Mouse (Mus musculus) midbrain, embryonic 12.5 days (tissue): Measurements from ENCODE around the gene Kras. TPM values are rescaled to one million over a fixed set of nuclear protein-coding genes. Genes with fewer than 3 reads are reported as not detected.

Experiments used
- ATAC-seq: fragments of 200-750 bp; cut with Nextera tagmentation; 2 replicates; pipeline ENCODE4 v1.8.0; 2017; ENCODE audit warnings: low read depth, moderate TSS enrichment, moderate library complexity; ENCODE audit not compliant: low FRiP score
- H3K27ac ChIP-seq: fragments of 300-500 bp; sonication (generic); replicated peaks from 2 replicates; pipeline ENCODE4 v1.5.1; 2016; ENCODE audit warnings: mild to moderate bottlenecking
- H3K27me3 ChIP-seq: fragments of 300-500 bp; sonication (generic); 2 replicates; pipeline ENCODE4 v1.6.1; 2016; ENCODE audit warnings: mild to moderate bottlenecking
- H3K36me3 ChIP-seq: fragments of 300-500 bp; sonication (generic); 2 replicates; pipeline ENCODE4 v1.6.1; 2016
- H3K4me1 ChIP-seq: fragments of 300-500 bp; sonication (generic); 2 replicates; pipeline ENCODE4 v1.6.1; 2016
- H3K4me2 ChIP-seq: fragments of 300-500 bp; sonication (generic); replicated peaks from 2 replicates; pipeline ENCODE4 v1.6.1; 2016; ENCODE audit warnings: mild to moderate bottlenecking, moderate library complexity
- H3K4me3 ChIP-seq: fragments of 300-500 bp; sonication (generic); 2 replicates; pipeline ENCODE4 v1.5.1; 2016; ENCODE audit warnings: mild to moderate bottlenecking
- H3K9ac ChIP-seq: fragments of 300-500 bp; sonication (generic); replicated peaks from 2 replicates; pipeline ENCODE4 v1.6.1; 2016; ENCODE audit warnings: mild to moderate bottlenecking, moderate library complexity
- H3K9me3 ChIP-seq: fragments of 300-500 bp; sonication (generic); 2 replicates; pipeline ENCODE4 v1.6.1; 2016; ENCODE audit warnings: mild to moderate bottlenecking
- WGBS: fragments of 180-500 bp; shearing (Covaris S2); methylation state at CpG from one replicate; pipeline ENCODE4 v1.1.7; 2016; 5-methylcytosine and 5-hydroxymethylcytosine counted together
- polyA plus RNA-seq: library from polyadenylated mRNA; unstranded; fragments of >200 nt; fragmentation: Nextera tagmentation; extraction: Ambion mirVana; gene quantifications from 2 replicates; pipeline ENCODE4 v1.2.1, GENCODE M21; 2016

Gene Kras
- polyA plus RNA-seq, 1 experiment from 2014 or later = 117 TPM

DNA sequence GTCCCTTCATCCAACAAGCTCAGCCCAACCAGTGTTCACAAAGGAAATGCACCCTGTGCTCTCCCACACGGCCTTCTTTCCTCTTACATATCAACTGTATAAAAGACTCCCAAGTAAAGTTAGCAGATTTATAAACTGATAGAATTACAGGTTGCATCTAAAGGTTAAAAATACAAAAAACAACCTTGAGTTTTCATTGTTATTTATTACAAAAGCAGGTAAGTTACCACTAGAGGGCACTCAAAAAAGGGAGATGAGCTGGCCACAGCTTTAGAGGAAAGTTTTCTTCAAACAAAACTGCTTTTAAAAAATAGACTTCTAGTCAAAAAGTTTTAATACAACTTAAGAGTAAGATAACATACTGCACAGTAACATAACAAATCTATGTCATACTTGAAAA is 7.5 kb downstream of the Kras start:
- no peaks in the 10 kb centered on the region for H3K4me1 ChIP-seq
- H3K9me3 ChIP-seq = no peaks in the 10 kb centered on the region
- H3K27ac ChIP-seq = no peak overlapping the region
- no peak for ATAC-seq
- no peak overlapping the region for H3K4me3 ChIP-seq
- H3K9ac ChIP-seq = no peak overlapping the region
- WGBS = 56% methylated on average over 1 of the region's 1 CpGs
- no peaks in the 10 kb centered on the region for H3K27me3 ChIP-seq
- H3K36me3 ChIP-seq = peaks cover 25% of the 10 kb centered on the region
- no peak overlapping the region for H3K4me2 ChIP-seq

DNA sequence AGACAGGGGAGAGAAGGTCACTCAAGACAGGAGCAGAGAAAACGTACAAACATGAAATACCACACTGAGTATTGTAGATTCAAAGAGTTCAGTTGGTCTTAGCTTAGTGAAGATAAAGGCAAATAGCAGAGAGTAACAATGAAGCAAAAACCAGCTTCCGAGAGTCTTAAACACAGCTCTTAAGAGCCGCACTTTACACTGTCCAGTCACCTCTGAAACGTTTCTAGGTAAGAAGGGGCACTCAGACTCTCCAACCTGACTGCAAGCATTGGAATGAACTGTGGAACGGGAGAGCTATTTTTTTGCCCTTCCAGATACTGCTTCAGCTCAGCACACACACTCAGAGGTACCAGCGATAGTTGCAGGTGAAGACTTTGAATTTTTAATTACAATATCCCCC is 9.8 kb downstream of the Kras start:
- no peak for ATAC-seq
- 89% methylated on average over 6 of the region's 6 CpGs for WGBS

DNA sequence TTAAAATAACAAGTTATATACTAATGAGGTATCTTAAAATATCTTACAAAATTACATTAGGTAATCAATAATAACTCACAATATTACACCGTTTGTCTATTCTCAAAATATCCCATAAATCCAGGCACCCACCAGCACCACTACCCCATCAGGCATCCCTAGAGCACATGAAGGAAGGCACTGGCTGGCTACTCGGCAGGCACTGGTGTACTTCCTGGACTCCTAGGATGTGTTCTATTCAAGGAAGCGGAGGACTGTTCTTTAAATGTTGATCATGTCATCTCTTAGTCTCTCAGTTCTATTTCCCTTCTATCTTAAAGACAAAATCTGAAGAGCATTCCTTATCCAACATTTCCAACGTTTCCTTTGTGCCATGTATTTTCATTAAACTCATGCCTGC is 12.9 kb downstream of the Kras start:
- ATAC-seq = no peak
- no peak overlapping the region for H3K9ac ChIP-seq
- no peak overlapping the region for H3K4me3 ChIP-seq
- H3K4me2 ChIP-seq = no peak overlapping the region
- no peak overlapping the region for H3K27ac ChIP-seq
- no peaks in the 10 kb centered on the region for H3K9me3 ChIP-seq
- H3K27me3 ChIP-seq = no peaks in the 10 kb centered on the region
- H3K4me1 ChIP-seq = no peaks in the 10 kb centered on the region
- peaks cover 7% of the 10 kb centered on the region for H3K36me3 ChIP-seq
- WGBS = 81% methylated on average over 4 of the region's 4 CpGs

More for the DNA sequence above, 9.8 kb downstream of the Kras start:
- Histone ChIP-seq H3K9me3 (no peaks in the 10 kb centered on the region), H3K9ac (no peak overlapping the region), H3K27me3 (no peaks in the 10 kb centered on the region), H3K4me2 (no peak overlapping the region), H3K36me3 (peaks cover 16% of the 10 kb centered on the region; the same call in 1 of the 2 replicates), H3K27ac (no peak overlapping the region), H3K4me1 (no peaks in the 10 kb centered on the region), H3K4me3 (no peak overlapping the region)

DNA sequence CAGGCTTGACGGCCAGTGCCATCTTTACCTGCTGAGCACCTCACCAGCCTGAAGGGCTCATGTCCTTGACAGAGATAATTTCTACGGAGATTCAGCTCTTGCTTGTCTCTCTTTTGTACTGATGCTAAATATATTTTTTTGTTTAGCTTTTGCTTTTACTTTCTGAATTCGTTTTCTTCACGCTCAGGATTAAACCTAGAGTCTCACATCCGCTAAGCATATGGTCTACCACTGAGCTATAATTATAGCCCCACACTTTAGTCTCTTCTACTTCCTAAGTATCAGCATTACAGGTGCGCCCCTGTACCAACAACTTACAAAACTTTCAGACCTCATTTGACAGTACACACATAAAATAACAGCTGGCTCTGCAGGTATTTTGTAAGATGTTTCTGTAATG is 14.7 kb downstream of the Kras start:
- WGBS = 88% methylated on average over 6 of the region's 6 CpGs
- Histone ChIP-seq H3K4me3 (no peak overlapping the region), H3K4me1 (no peaks in the 10 kb centered on the region), H3K9ac (no peak overlapping the region), H3K36me3 (peaks cover 12% of the 10 kb centered on the region), H3K27ac (no peak overlapping the region), H3K4me2 (no peak overlapping the region), H3K27me3 (no peaks in the 10 kb centered on the region), H3K9me3 (no peaks in the 10 kb centered on the region)
- no peak for ATAC-seq

DNA sequence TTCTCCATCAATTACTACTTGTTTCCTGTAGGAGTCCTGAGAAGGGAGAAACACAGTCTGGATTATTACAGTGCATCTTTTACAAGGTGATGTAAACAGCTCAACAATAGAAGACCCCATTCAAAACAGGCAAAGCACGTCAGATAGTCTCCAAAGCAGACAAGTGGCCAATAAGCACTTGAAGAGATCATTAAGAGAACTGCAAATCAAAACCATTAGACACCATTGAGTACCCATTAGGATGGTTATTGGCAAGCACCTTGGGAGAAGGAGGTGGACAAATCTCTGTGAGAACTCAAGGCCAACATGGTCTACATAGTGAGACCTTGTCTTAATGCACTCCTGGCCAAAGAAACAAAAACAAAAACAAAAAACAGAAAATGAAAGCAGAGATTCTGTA is 15.6 kb downstream of the Kras start:
- H3K27ac ChIP-seq = no peak overlapping the region
- peaks cover 15% of the 10 kb centered on the region for H3K36me3 ChIP-seq
- no peaks in the 10 kb centered on the region for H3K4me1 ChIP-seq
- H3K4me2 ChIP-seq = no peak overlapping the region
- H3K4me3 ChIP-seq = no peak overlapping the region
- no peaks in the 10 kb centered on the region for H3K27me3 ChIP-seq
- 81% methylated on average over 1 of the region's 1 CpGs for WGBS
- no peak overlapping the region for H3K9ac ChIP-seq
- no peak for ATAC-seq
- no peaks in the 10 kb centered on the region for H3K9me3 ChIP-seq

DNA sequence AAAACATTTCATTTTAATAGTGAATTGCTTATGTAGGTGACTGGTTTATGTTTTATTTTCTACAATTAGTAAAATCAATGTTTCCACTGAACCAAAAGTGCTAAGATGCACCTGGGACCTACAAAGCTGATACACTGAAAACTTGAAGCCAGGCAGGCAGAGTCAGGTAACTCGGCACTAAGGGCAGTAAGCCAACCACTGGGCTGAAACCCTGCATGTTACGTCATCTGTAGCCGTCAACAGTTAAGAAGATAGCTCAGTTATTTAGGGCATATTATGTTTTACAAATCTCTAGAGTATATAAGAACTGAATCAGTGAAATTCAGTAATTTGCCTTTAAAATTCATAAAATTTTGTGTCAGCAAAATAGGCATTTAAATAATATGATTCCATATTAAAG is 23.7 kb downstream of the Kras start:
- H3K27me3 ChIP-seq = no peaks in the 10 kb centered on the region
- no peak overlapping the region for H3K27ac ChIP-seq
- no peak overlapping the region for H3K4me2 ChIP-seq
- H3K4me3 ChIP-seq = no peak overlapping the region
- 97% methylated on average over 3 of the region's 3 CpGs for WGBS
- no peaks in the 10 kb centered on the region for H3K4me1 ChIP-seq
- no peaks in the 10 kb centered on the region for H3K9me3 ChIP-seq
- no peak overlapping the region for H3K9ac ChIP-seq
- ATAC-seq = no peak
- H3K36me3 ChIP-seq = peaks cover 16% of the 10 kb centered on the region

DNA sequence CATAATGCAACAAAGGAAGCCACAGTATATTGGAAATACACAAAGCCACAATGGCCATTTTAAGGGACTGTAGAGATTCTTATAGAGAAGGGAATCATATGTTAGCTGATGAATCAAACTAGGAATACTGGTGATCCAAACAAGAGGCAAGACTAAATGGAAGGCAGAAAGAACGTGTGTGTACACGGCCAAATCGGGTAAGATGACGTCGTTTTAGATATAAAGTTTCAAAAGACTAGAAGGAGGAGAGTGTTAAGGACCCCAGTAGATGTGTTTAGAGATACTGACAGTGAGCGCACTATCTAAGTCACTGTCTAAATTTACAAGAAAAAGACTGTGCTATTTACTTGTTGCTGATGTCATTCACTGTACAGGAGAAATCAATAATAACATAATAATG is 25.8 kb downstream of the Kras start:
- H3K9me3 ChIP-seq = no peaks in the 10 kb centered on the region
- no peak overlapping the region for H3K4me2 ChIP-seq
- H3K27ac ChIP-seq = no peak overlapping the region
- H3K9ac ChIP-seq = no peak overlapping the region
- peaks cover 14% of the 10 kb centered on the region for H3K36me3 ChIP-seq
- H3K4me1 ChIP-seq = no peaks in the 10 kb centered on the region
- ATAC-seq = no peak
- 93% methylated on average over 6 of the region's 6 CpGs for WGBS
- H3K27me3 ChIP-seq = no peaks in the 10 kb centered on the region
- H3K4me3 ChIP-seq = no peak overlapping the region

DNA sequence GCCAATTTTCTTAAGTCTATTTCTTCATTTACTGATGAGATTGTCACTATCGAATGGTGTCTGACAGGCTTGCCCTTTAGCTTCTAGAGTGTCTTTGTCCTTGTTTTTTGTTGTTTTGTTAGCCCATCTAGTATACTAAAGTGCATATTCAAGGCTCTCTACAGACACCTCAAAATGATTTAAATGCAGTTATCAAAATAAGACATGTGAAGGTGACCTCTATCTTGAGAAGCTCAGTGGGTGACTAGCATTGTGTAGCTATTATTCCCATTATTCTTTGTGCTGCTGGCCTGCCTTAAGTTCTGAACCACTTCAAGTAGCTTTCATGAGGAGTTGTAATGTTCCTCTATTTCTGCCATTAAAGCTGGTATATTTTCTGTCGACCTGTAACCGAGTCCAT is 34.2 kb downstream of the Kras start:
- no peak overlapping the region for H3K9ac ChIP-seq
- no peak for ATAC-seq
- 89% methylated on average over 3 of the region's 3 CpGs for WGBS

DNA sequence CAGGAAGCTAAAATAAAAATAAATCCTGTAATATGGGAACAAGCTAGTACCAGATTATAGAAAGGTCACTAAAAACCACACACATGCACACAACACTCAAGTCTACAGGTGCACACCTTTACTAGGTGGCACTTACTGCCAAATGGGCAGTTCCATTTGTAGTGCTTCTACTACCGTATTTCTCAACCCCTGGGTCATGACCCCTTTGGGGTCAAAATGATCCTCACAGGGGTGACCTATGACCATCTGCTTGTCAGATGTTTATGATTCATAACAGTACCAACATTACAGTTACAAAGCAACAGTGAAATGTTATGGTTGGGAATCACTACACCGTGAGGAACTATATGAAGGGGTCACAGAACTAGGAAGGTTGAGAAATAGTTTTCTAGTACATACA is 36.1 kb downstream of the Kras start:
- Histone ChIP-seq H3K36me3 (peaks cover 8% of the 10 kb centered on the region), H3K4me1 (peaks cover 15% of the 10 kb centered on the region), H3K4me2 (no peak overlapping the region), H3K27ac (no peak overlapping the region), H3K9ac (no peak overlapping the region), H3K27me3 (no peaks in the 10 kb centered on the region), H3K9me3 (no peaks in the 10 kb centered on the region), H3K4me3 (no peak overlapping the region)
- 80% methylated on average over 2 of the region's 2 CpGs for WGBS
- ATAC-seq = no peak

More for the DNA sequence above, 34.2 kb downstream of the Kras start:
- Histone ChIP-seq H3K36me3 (peaks cover 20% of the 10 kb centered on the region), H3K4me1 (peaks cover 8% of the 10 kb centered on the region), H3K27ac (no peak overlapping the region), H3K27me3 (no peaks in the 10 kb centered on the region), H3K4me3 (no peak overlapping the region), H3K4me2 (no peak overlapping the region), H3K9me3 (no peaks in the 10 kb centered on the region)

DNA sequence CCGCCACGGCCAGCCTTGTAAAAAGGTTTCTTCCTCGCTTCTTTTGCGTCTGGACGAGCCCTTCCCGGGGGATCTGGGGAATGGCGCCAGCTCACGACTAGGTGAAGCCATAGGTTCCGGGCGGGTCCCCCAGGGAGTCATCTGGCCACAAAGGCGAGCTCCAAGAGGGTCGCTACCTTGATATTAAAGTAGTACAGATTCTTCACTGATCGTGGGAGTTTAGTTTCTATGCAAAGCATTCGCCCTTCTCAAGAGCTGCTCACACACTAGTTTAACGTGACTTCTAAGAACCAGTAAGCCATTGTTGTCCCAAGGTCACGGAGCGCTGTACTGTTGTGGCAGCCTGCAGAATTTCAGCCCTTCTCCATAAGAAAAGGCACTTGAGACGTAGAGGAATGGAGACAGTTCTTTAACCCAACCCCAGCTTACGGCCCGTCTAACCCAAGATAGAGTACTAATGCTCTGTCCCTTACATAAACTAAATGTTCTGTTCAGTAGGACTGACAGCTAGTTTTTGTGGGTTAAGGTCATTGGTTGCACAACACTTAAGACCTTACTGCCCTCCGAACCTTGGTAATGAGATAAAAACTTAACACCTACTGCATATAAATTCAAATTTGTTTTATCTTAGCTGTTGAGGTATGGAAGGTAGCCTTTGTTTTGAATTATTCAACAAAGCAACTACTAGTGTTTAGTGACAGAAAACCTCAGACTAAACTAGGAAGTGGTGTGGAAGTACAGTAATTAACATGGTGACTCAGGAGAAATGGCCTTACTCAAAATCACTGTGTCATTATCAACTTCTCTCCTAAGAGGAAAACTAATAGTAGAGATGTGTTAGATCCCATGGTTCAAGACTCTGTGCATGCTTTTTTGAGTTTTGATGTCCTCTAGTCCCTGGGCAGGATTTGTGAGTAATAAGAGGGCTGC is 38.4 kb downstream of the Kras start:
- ATAC-seq = peak; percentile 51
- H3K27me3 ChIP-seq = no peaks in the 10 kb centered on the region
- H3K27ac ChIP-seq = peak overlapping the region; percentile 95
- H3K9me3 ChIP-seq = no peaks in the 10 kb centered on the region
- peak overlapping the region; percentile 78 for H3K9ac ChIP-seq
- peak overlapping the region; percentile 74 for H3K4me3 ChIP-seq
- WGBS = 4% methylated on average over 21 of the region's 21 CpGs
- peaks cover 15% of the 10 kb centered on the region for H3K4me1 ChIP-seq
- H3K36me3 ChIP-seq = no peaks in the 10 kb centered on the region; the same call in 1 of the 2 replicates
- H3K4me2 ChIP-seq = peak overlapping the region; percentile 80

DNA sequence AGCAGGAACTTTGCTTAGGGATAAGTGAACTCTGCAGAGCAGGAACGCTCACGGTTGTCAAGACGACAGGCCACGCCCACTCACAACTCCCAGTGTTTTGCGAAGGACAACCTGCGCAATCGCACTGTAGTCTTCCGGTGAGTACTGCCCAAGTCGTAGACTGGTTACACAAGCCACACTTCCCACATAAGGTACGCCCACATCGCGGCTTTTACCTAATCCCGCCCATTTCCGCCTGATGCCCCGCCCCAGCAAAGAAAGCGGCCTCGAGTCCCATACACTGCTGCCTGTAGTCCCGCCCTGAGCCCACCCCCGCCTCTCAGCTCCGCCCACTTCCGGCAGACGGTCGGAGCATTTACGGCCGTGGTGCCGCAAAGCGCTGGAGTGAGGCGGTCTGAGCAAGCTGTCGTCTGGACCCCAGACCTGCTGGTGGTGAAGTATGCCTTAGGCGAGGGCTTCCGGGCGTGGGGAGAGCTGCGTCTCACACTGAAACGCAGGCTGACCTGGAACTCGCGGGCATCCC is 39.2 kb downstream of the Kras start, which contains the start of the genes Casc1 and Etfrf1:
Gene Casc1 (minus strand): TSS at position 190 of the 523 bp plus-strand sequence.
Gene Etfrf1 (plus strand): TSS at position 319 of the 523 bp plus-strand sequence.
- H3K4me3 ChIP-seq = peak within 1 kb of the TSS; percentile 74
- H3K27me3 ChIP-seq = no peaks in the 10 kb centered on the region
- H3K36me3 ChIP-seq = no peaks in the 10 kb centered on the region
- H3K4me1 ChIP-seq = peaks cover 15% of the 10 kb centered on the region
- H3K9ac ChIP-seq = peak within 1 kb of the TSS; percentile 78
- peak within 1 kb of the TSS; percentile 80 for H3K4me2 ChIP-seq
- peak within 1 kb of the TSS; percentile 95 for H3K27ac ChIP-seq
- no peaks in the 10 kb centered on the region for H3K9me3 ChIP-seq
- under 1% methylated on average over 36 of the region's 36 CpGs for WGBS
- ATAC-seq = peak; percentile 100

DNA sequence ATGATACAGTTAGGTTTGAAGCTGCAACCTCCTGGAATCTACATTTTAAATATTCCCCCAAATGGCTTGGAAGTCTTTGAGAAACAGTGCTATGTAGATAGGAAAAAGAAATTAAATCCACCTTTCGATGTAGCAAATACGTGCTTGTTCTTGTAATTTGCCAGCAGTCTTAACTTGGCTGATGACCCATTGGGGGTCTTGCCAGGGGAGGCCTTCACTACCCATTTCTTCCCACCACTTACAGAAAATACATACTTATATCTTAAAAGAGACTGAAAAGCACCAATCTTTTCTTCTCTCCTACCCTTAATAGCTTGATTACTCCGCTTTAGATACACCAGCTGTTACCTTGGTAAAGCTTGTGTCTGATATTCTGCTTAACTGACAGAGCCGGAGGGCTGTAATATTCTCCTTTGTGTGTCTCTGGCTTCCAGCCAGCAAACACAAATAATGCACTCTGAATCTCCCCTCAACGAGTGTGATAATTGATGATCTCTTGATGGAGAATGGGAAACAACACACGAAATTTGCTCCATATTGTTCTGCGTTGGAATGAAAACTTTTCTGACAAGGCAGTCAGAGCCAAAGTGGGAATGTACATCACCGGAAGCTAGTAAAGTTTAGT is 39.9 kb downstream of the Kras start:
- Histone ChIP-seq H3K9me3 (no peaks in the 10 kb centered on the region), H3K27ac (peak overlapping the region; percentile 95; the same call in 1 of the 2 replicates), H3K36me3 (no peaks in the 10 kb centered on the region), H3K27me3 (no peaks in the 10 kb centered on the region), H3K4me3 (peak overlapping the region; percentile 74), H3K4me2 (peak overlapping the region; percentile 80), H3K9ac (no peak overlapping the region), H3K4me1 (peaks cover 15% of the 10 kb centered on the region)
- ATAC-seq = no peak
- WGBS = 39% methylated on average over 8 of the region's 8 CpGs
